Mouse (Mus musculus) central nervous system, embryonic 18 days (tissue): ENCODE results near the gene Pdia6. TPM values are rescaled to one million over a fixed set of nuclear protein-coding genes. Genes with fewer than 3 reads are reported as not detected.

ENCODE experiments used
- polyA plus RNA-seq: library from polyadenylated mRNA; depleted of rRNA; stranded (reverse); fragments of >200 nt; gene quantifications from 2 replicates; pipeline ENCODE4 v1.2.3, GENCODE M21; 2012; rRNA removed

Gene Pdia6
- 201 and 211 TPM in 2 replicates for polyA plus RNA-seq

DNA sequence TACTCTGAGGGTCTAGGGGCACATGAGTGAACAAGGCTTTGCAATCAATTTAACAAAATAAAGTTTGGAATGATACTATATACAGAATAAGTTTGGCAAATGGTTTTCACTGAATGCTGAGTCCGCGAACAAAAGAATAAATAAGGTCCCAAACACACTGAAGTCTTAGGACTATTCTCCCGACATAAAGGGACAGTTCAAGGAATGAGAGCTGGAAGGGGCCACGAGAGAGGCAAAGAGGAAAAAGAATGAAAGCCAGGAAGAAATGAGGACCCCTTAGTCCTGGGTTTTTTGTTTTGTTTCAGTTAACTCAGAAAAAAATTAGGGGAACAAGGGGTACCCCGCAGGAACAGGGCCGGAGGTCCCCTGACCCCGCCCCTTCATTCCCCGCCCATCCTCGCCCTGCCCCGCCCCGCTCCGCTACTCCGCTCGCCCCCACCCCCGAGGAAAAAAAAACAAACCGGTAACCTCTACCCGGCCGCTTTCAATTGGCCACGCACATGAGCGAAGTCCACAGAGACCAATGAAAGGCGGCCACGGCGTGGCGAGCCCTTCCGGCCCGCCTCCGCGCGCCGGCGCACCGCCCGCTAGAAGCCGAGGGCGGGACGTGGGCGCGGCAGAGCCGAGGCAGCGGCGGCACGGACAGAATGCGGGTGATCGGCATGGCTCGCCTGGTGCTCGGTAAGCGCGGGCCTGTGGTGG lies at the start of gene Pdia6:
TSS of gene Pdia6 (plus strand) at position 575 of the 702 bp plus-strand sequence.

DNA sequence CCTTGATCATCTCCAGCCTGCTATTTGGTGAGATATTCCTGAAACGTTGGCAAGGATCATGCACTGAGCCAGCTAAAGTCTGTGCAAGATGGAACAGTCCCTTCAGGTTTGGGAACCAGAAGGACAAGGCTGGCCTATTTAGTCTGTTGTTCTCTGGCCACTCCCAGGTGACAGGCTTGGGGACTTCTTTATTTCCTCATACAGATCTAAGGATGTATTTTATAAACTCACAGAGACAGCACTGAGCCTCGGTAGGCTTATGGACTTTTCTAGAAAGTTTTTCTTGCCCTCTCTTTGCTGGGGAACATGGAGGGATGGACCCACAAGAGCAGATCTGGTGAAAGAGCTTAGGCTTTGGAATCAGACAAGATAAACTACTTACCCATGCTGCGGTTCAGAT lies 62.9 kb downstream of the Pdia6 start, which contains the start of gene Atp6v1c2:
TSS of gene Atp6v1c2 (minus strand) at position 101 of the 400 bp plus-strand sequence.

Other genes with a start within 250 kb of the Pdia6 start
- gene Kcnf1, start 89.7 kb upstream of the Pdia6 start, polyA plus RNA-seq: 10.2 and 12.7 TPM in 2 replicates
- 0.78 and 1.0 TPM in 2 replicates for gene Atp6v1c2, start 62.8 kb downstream of the Pdia6 start, polyA plus RNA-seq
- 16.8 and 17.5 TPM in 2 replicates for gene Nol10, start 81.9 kb downstream of the Pdia6 start, polyA plus RNA-seq